Mouse (Mus musculus): ENCODE data around the gene Ldb1.

Gene Ldb1

DNA sequence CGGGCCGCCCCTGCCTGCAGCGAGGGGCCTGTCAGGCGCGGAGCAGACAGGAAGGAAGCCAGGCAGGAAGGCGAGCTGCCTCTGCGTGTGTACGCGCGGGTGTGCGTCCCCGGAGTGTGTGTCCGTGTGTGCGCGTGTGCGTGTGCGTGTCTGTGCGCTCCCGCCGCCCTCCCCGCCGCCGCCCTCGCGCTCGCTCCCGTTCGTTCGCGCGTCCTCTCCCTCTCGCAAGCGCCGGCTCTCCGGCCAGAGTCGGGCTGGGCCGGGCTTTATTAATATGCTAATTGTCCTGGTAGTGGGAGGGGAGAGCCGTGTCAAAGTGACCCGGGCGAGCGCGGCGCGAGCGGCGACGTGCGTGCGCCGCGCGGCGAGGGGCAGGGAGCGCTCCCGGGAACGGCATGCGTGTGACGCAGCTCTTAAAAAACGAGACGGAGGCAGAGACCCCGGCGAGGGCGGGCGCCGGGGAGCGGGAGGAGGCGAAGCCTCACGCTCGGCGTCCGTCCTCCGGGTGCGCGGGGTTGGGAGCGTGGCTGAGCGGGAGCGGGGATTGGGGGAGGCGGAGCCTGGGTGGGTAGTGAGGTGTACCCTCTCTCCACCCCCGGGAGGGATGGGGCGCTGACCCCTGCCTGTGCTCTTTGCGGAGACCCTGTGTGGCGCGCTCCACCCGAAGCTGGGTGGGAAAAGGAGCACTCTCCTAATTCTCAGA is at the start of gene Ldb1:
Ldb1 (minus strand) TSS at position 222 of the 703 bp plus-strand sequence.
- peak; percentile 59 for DNase-seq (ENCODE audit: low spot score)

DNA sequence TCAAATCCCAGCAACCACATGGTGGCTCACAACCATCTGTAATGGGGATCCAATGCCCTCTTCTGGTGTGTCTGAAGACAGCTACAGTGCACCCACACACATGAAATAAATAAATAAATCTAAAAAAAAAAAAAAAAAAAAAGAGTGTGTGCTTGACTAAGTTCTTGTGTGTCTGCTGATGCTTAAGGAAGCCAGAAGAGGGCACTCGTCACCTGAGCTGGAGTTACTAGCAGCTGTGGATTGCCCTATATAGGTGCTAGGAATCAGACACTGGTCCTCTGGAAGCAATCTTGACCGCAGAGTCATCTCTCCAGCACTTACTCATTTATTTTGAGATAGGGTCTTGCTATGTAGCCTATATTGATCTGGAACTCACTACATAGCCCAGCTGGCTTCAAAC is 49.1 kb upstream of the Ldb1 start:
- DNase-seq (ENCODE audit: low spot score), result no peak

DNA sequence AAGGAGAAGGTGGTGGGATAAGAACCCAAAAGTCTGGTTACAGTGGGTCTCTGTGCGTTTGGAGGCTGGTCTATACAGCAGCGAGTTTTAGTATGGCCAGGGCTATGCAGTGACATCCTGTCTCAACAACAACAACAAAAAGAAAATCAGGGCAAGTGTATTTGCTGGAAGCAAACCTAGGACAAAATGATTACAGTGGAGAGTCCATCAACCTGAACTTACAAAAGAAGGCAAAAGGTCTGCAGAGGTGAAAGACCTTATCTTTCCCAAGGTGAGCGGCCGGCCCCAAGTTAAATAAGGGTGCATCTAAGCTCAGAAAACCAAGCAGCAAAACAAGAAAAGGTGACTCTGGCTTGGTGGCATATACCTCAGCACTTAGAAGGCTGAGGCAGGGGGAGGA is 46.6 kb upstream of the Ldb1 start:
- DNase-seq (ENCODE audit: low spot score), result no peak

DNA sequence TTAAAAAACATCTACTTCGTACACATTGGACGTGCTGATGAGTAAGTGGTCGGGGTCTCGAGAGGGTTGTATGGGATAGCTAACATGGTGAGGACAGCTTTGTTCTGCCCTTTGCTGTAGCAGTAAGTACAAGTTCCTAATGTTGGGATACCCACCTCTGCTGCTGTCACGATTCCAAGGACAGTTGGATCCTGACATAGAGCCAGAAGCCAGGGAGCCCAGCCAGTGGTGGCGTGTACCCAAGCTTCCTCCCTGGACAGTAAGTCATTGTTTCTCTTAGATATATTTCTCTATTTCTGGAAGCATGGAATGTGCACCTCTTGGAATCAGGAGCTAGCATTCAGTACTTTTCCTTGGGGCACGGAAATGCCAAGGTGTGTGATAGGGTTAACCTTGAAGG is 42.9 kb upstream of the Ldb1 start:
- DNase-seq (ENCODE audit: low spot score), result no peak

DNA sequence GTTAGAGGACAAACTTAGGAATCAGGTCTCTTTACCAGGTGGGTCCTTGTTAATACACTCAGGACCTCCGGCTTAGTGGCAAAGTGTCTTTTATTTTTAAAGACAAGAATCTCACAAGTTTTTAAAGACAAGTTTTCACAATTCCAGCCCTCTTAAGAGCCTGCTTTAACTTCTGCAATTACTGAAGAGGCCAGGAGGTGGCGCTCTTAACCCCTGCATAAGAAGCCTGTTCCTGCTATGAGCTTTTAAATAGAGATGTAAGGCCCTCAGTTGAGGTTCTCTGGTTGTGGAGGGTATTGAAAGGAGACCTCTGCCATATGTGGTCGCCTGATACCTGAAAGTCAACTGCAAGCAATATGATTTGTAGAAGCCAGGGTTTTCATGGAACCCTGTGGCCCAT is 41.3 kb upstream of the Ldb1 start:
- peak; percentile 35 for DNase-seq (ENCODE audit: low spot score)

DNA sequence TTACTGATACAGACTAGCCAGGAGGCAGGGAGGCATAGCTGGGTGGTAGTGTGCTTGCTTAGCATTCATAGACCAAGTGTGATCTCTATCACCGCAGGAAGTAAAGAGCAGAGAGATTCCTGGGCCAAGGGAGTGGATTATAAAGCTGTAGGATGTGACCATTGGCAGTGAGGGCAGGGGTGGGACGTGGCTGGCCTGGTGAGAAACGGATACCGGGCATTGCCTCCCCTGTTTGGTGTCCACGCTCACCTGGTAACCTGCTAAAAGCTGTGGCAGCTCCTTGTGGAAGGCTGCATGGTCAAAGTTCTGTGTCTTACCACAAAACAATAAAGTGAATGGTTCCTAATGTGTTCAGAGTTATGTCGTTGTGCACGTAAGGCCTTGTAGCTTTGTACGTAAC is 40.2 kb upstream of the Ldb1 start:
- DNase-seq (ENCODE audit: low spot score), result no peak

DNA sequence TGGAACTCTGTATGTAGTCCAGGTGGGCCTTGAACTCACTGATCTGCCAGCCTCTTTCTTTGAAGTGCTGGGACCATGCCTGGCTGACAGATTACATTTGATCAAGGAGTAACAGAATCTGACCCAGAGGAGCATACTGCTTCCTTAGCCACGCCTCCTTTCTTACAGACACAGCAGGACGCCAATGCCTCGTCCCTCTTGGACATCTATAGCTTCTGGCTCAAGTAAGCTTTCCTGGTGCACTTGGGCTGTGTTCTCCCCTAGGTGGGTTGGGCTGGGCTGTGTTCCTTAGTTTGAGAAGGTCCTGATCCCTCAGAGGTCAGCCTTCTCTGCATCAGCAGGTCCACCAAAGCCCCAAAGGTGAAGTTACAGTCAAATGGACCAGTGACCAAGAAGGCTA is 33.5 kb upstream of the Ldb1 start:
- no peak for DNase-seq (ENCODE audit: low spot score)

DNA sequence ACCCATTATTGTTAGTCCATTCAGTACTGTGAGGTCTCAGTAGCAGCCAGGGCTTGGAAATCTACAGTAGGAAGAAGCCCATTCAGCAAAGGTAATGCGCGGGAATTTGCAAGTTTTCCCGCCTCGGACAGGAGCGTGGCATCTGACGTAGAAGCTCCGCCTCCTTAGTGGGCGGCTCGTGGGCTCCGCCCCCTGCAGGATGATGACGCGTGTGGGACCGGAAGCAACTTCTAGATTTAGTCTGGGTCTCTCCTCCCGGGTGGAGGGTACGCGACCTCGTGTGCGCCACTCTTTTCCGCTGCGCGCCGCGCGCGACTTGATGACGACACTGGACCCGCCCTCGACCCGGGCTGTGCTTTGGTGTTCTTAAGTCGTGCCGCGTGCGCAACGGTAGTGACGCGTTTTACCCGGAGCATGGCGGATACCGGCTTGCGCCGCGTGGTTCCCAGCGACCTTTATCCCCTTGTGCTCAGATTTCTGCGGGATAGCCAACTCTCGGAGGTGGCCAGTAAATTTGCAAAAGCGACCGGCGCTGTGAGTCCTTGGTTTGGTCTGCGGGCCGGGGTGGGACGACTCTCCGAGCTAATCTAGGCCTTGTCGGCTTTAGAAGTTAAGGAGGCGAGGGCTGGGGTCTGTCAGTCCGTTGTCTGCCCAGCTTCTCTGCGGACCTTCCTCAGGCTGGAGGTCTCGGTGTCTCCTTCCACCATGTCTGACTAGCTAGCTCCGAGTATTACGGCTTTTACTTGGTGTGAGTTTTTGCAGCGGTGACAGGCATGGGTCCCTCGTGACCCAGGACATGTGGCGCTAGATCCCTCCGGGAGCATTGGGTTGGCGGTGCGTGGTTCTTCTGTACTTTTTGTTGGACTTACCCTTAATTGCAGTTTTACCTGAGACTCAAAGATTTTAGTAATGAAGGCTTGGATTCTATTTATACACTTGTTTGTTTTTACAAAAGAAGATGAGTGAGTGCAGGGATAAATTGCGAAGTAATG is 30.9 kb upstream of the Ldb1 start, which contains the start of gene Nolc1:
Nolc1 (plus strand) TSS at position 248 of the 992 bp plus-strand sequence.
- DNase-seq (ENCODE audit: low spot score), result peak; percentile 96

DNA sequence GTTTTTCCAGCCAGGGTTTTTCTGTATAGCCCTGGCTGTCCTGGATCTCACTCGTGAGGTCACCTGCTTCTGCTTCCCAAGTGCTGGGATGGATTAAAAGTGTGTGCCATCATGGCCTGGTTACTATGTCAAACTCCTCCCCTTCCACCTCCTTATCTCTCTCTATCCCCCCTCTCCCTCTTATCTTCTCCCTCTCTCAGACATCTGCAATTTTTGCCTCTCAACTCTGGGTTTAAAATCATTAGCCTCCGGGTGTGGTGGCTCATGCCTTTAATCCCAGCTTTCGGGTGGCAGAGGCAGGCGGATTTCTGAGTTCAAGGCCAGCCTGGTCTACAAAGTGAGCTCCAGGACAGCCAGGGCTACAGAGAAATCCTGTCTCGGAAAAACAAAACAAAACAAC is 29.3 kb upstream of the Ldb1 start:
- no peak for DNase-seq (ENCODE audit: low spot score)

DNA sequence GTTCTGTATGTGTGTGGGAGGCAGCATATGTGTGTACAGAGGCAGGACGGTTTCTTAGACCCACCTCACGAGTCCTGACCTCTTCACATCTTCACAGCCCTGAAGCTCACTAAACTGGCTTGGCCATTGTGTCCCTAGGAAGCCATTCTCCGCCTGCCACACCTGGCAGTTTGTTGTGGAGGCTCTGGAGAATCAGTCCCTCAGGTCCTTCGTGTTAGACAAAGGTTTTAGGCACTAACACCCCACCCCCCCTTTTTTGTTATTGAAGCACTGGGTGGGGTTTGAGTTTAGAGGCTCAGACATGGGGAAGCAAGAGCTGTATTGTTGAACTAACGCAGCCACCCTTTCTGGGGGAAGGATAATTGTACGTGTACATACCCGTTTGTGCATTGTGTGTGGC is 28.3 kb upstream of the Ldb1 start:
- no peak for DNase-seq (ENCODE audit: low spot score)

DNA sequence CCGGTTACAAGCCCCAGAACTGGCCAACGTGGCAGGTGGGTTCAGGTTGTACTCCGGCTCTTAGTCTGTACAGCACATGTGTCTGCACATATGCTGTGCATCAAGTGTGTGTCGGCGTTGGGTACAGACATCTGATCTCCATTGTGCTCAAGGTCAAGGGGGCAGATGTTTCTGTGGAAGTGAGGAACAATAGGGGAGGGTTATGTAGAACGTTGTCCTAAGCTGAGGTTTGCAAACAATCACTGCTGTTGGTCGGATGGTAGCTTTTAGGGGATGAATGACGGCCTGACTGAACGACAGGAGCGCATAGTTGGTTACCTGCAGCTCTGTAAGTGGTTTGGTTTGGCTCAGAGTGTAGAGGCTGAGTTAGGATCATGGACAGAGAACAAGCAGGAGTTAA is 23.0 kb upstream of the Ldb1 start:
- no peak for DNase-seq (ENCODE audit: low spot score)

DNA sequence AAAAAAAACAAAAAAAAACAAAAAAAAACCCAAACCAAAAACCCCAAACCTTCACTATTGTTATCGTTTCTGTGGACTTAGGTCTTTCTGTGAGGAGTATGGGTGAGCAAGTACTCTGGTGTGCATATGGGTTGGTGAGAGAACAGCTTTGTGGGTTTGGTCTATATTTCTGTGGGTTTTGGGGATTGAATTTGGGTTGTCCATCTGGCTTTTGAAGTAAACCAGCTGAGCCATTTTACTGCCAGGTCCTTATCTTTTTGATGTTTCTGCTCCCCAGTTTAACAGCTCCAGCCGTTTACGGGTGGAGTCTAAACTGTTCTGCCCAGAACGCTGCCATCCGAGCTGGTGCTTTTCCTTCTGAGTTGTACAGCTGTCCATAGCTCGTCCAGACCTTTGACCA is 15.8 kb upstream of the Ldb1 start:
- DNase-seq (ENCODE audit: low spot score), result no peak

DNA sequence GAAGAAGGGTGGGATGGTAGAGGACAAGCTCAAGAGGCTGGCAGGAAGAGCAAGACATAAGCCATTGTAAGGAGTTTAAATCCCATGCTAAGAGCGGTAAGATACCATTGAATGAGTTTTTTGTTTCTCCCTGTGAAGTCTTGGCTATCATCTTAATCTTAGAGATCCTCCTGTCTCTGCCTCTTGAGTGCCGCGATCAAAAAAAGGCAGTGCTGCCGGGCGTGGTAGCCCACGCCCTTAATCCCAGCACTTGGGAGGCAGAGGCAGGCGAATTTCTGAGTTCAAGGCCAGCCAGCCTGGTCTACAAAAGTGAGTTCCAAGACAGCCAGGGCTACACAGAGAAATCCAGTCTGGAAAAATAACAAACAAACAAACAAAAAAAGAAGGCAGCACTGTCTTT is 13.5 kb upstream of the Ldb1 start:
- no peak for DNase-seq (ENCODE audit: low spot score)

DNA sequence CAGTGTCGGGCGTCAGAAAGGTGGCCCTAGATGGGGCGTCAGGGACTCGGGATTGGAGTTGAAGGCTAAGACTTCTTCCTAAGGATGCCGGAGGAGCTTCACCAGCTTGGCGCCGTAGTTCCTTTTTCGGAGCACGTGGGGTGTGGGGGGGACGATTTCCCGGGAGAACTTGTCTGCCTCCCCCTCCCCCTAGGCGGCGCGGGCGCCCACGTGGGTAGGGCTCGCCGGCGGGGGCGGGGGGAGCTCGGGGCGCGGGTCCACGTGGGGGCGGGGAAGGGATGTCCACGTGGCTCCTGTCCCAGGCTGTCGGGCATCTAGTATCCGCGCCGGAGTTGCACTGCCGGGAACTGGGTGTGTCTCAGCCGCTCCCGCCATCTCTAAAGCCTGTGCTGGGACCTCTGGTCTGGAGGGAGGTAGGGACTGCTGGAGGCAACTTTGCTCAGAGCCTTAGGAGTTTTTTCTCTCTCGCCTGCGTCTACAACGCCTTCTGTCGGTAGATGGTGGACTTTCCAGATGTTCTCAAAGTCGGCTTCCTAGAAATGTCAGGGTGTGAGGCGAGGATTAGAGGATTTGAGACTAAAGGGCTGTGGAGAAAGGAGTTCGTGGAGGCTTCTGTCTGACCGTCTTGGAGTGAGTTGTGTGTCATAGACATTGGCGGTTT is 12.1 kb upstream of the Ldb1 start:
- peak; percentile 53 for DNase-seq (ENCODE audit: low spot score)

DNA sequence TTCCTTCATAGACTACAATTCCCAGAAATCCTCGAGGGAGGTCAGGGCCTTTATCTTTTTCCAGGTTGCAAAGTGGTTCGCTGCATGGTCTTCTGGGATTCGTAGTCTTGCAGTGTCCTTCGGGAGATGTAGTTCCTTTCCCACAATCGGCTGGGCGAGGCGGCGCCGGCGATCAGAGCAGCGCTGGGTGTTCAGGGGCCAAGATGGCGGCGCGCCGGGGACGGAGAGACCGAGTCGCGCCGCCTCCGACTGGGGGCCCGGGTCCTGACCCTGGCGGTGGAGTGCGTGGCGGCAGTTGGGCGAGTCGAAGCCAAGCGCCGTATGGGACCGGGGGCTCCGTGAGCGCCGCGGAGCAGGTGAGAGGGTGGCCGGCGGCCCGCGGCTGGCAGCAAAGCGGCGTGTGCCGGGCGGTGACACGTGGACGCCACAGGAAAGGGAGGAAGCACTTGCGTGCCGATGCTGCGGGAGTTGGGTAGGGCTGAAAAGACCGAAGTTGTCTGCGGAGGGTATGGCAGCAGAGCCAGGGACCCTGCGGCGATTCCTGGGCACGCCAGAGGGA is 11.5 kb upstream of the Ldb1 start:
- DNase-seq (ENCODE audit: low spot score), result peak; percentile 86

DNA sequence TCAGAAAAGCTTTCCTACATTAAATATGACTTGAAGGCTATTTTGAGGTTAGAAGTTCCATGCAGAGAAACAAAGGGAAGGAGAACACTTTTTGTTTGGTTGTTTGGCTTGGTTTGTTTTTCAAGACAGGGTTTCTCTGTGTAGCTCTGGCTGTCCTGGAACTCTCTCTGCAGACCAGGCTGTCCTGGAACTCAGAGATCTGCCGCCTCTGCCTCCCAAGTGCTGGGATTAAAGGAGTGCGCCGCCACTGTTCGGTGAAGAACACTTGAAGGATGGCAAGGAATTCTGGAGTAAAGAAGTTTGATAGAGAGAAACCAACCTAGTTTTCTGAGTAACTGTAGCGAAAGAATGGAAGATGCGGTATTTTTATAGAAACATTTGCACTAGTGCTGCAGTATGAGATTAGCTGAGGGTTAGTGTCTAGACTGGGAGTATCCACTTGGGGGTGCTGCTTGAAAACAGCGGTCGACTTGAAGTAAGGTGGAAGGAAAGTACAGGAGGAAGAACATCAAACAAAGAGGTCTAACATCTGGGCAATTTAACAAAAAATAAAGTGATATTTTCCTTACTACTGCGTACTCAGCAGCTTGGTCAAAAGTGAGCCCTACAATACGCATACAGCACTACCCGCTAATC is 10.9 kb upstream of the Ldb1 start:
- DNase-seq (ENCODE audit: low spot score), result no peak

DNA sequence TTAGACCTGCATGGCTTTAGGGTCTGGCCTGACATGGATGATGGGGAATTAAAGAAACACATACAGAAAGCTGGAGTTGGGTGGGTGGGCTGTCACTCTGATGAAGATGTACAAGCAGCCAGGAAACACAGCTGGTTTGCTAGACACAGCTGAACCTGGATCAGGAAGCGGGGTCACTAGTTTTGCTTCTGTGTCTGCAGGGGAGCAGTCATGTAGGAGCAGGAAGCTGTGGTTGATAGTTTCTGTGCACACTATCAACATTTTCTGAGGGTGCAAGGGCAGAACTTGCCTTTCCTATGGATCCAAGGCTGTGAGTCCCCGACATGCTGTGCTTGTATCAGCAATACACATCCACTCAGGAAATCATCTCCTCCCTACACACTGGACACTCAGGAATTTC is 5.4 kb upstream of the Ldb1 start:
- no peak for DNase-seq (ENCODE audit: low spot score)

DNA sequence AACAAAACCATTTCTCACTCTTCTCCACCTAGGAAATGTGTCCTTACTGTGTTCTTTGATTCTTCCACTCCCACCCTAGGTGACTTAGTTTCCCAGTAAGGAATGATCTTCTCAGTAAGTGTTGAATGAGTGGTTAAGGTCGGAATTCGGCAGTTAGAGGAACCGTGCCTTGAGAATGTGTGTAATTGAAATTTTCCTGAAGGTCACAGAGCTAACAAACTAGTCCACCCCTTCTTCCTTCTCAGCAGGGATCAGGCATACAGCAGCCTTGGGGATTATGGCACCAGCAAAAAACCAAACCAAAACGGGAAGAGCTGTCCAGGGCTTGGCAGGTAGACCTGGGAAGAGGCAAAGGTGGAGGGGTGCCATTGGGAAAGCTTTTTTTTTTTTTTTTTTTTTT is 4.1 kb upstream of the Ldb1 start:
- no peak for DNase-seq (ENCODE audit: low spot score)

DNA sequence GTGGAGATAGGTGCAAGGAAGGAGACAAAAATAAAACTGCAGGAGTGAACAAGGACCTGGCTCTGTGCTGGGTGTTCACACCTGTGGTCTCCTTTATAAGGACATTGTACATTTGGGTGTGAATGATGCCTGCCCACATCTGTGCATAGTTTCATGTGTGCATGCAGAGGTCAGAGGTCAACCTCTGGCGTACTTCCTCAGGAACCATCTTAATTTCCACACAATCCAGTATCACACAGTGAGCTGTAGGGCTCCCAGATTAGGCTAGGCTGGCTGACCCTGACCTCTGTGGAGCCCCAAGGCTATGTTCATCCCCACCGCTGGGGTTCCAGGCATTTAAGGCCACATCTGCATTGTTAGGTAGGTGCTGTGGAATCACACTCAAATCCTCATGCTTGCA is 2.4 kb upstream of the Ldb1 start:
- DNase-seq (ENCODE audit: low spot score), result no peak

DNA sequence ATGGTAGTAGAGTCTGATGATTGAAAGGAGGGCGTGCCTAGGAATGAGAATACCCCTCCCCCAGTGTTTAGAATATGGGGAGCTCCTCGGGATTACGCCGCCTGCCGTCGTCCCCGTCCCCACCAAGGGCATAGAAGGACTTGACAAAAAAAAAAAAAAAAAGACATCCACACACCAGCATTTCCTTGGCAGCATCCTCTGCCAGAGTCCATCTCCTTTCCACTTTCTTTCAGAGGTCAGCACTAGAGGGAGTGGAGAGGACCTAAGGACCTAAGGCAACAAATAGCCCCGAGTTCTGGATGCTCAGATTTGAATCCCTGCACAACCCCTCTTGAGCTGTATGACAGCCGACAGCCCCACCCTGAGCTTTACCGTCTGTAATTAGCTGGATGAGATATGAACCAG is 1.6 kb upstream of the Ldb1 start:
- DNase-seq (ENCODE audit: low spot score), result no peak

DNA sequence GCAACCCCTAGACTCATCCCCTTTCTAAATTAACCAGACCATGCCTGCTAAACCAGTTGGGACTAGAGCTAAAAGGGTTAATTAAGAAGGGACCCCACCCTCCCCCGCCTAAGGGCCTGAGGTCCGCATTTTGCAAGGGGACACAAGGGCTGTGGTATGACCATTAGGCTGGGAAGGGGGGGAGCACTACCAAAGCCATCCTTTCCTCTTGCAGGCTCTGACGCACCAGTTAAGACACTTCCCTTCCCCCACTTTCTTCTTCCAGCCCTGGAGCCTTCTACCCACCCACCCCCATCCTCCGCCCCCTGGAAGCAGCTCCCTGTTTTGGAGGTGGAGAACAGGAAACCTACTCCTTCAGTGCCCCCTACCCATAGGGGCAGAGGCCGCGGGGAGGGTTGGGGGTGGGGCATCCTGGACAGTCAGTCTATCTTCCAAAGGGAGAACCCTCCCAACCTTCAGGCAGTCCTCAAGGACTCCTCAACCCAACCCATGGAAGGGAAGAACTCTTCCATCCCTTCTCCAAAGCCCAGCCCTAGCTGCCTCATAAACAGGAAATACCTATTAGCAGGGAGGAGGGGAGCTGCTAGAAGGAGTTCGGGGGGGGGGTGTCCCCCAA is 790 bp upstream of the Ldb1 start:
- no peak for DNase-seq (ENCODE audit: low spot score)

Data from spleen, adult 12 weeks (tissue).